Mouse (Mus musculus) CH12F3 (cell line): Measurements from ENCODE around the gene Sf3a3.

Source experiments
- in situ Hi-C: fragments of 300-500 bp; cut with MboI; formaldehyde crosslinking; loops from 2 replicates; pipeline ENCODE4 v1.14.3; 2020; ENCODE audit warnings: low sequenced_read_pairs

The Sf3a3 gene

DNA sequence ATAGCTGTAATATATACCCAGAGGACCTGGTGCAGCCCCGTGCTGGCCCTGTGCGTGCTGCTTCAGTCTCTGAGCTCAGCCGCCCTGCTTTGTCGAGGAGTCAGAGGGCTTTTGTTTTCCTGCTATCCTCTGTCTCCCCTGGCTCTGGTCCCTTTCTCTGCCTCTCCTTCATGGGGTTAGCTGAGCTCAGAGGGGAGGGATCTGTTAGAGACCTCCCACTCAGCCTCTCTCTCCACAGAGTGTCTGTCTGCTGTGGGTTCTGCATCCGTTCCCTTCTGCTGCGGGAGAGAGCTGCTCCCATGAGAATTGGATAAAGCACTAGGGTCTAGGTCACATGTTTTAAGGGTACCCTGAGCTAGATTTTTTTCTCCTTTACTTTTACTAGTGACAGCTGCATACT is 11.5 kb downstream of the Sf3a3 start:
- in situ Hi-C loops, result no loop called here

GRCm38 (mm10) chr4:124736952-124737351 is 22.4 kb downstream of the Sf3a3 start:
- in situ Hi-C loops, result no loop called here

DNA sequence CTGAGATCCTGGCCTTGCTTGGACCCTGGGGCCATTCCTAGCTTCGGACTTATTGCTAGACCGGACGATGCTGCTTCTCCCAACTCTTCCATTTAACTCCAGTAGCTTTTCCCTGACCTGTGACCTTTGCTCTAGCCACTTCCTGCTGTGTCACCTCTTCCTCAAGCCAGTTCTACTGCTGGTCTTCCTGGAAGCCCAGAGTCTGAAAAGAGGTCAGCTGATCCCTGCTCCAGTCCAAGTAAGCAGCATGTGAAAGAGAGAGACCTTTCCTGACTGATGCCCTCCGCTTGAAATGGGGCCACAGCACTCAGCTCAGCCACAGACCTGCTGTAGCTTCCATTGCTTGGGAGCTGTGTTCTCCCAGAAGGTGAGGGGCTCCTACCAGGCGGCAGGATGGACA is 22.9 kb downstream of the Sf3a3 start:
- in situ Hi-C loops, result no loop called here

- in situ Hi-C loops, result no loop called here
These were observed 23.4 kb downstream of the Sf3a3 start for GRCm38 (mm10) chr4:124738013-124738412.

- in situ Hi-C loops, result no loop called here
These were observed 24.2 kb downstream of the Sf3a3 start for GRCm38 (mm10) chr4:124738783-124739182.

DNA sequence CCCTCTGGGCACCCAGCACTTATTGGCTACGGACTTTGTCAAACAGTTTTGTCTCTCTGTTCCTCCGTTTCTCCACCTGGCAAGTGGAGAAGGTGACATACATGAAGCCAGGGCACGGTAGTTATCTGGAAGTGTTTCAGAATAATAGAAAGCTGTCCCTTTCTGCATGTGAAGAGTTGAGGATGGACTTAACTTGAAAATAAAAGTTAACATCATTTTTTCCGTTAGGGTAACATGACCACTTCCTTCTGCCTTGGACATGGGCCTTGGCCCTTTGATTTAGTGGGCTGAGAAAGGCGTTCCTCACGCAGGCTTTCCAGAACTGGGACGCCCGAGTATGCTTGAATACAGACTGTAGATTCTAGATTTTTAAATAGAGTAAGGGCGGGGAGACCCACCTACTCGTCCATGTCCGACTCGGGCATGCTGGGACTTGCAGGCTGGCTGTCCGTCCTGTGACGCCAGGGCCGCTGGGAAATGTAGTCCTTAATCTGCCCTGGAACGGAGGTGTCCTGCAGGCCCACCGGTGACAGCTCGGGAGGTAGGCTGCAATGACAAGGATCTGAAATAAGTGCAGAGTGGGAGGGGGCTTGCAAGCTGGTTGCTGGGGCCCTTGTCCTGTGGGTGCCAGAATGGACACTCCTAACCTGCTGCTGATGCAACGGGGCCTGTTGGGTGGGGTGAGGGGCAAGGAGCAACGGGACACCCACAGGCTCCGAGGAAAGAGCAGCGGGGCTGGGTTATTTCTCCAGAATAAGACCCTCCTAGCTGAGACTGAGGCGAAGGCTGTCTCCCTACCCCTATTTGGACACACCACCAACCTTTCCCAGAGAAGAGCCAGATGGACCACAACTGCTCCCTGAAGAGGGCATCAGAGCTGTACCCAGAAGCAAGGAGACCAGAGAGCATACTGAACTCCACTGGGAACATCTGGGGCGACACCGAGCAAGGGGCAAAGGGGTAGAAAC is 27.1 kb downstream of the Sf3a3 start, which contains the start of gene Inpp5b:
Inpp5b (plus strand) TSS at position 475 of the 968 bp plus-strand sequence.
- in situ Hi-C loops, result no loop called here

- in situ Hi-C loops, result no loop called here
These were observed 28.3 kb downstream of the Sf3a3 start for GRCm38 (mm10) chr4:124742839-124743238.

GRCm38 (mm10) chr4:124746577-124746976 is 32.0 kb downstream of the Sf3a3 start:
- in situ Hi-C loops, result no loop called here

GRCm38 (mm10) chr4:124747851-124748250 is 33.3 kb downstream of the Sf3a3 start:
- in situ Hi-C loops, result no loop called here

DNA sequence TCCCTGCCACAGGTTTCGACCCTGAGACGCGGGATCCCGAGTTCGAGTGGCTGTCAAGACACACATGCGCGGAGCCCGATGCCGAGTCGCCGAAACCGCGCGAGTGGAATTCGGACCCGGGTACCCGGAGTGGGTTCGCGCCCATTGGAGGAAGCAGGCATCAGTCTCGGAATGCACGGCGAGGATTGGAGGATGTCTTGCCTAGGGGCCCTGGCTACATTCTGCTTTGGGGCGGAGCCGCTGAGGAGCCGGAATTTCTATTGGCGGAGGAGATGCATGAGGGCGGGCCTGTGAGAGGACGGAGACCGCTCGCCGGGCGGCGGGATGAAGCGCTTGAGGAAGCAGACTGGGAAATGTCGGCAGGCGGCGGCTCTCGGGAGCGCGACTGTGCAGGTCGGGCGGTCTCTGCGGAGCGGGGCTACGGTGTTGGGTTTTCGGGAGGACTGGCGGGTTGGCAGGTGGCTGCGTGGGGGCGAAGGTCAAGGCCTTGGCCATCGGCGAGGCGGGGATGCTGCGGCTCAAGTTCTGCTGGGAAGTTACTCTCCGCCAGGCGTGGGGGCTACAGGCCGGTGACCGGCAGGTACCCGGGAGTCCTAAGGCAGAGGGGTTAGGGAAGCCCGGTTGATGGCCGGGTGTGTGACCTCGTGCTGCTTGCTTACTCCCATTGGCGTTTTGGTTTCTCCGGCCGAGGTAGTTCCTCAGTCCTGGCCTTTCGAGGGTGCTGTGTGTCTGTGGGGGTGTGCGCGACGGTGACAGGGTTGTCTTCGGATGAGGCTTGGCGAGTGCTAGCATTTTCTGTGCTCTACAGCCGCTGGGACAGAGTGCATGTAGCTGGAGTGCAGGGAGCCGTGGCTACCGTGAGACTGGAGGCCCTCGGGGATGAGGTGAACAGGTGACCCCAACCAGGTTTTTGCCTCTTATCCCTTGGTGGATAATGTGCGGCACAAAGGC is 37.0 kb downstream of the Sf3a3 start:
- in situ Hi-C loops, result no loop called here

- in situ Hi-C loops, result no loop called here
These were observed 38.0 kb downstream of the Sf3a3 start for GRCm38 (mm10) chr4:124752281-124753199.

GRCm38 (mm10) chr4:124755526-124755925 is 41.0 kb downstream of the Sf3a3 start:
- in situ Hi-C loops, result no loop called here

DNA sequence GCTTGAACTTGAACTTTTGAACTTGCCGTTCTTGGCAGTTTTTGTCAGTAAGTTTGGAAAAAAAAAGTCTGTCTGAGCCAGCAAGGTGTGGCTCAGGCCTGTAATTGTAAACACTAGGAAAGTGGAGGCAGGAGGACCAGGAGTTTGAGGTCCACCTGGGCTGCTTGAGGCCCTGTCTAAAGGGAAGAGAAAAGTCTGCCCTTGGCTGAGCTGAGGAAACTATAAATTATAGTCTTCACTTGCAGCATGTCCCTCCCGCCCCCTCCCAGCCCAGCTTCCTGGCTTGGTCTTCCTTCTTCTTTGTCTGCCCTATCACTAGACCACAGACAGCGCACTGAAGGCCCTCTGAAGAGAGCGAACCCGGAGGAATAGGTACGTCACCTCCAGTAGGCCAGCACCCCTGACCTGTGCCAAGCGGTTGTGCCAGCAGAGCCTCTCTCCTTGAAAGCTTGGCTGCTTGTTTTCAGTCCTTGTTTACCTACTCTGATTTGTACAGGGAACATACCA is 44.8 kb downstream of the Sf3a3 start:
- in situ Hi-C loops, result no loop called here

DNA sequence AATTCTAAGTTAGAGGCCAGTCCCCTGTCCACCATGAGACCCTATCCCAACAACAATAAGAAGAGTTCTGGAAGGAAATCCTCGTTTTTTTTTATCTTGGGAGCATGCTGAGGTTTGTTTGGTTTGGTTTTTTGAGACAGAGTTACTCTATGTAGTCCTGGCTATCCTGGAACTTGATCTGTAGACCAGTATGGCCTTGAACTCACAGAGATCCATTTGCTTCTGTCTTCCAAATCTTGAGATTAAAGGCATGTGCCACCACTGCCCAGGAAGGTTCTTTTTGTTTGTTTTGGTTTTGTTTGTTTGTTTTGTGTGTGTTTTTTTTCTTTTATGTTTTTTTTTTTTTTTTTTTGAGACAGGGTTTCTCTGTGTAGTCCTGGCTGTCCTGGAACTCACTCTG is 46.6 kb downstream of the Sf3a3 start:
- in situ Hi-C loops, result no loop called here

GRCm38 (mm10) chr4:124762858-124763452 is 48.4 kb downstream of the Sf3a3 start:
- in situ Hi-C loops, result no loop called here

DNA sequence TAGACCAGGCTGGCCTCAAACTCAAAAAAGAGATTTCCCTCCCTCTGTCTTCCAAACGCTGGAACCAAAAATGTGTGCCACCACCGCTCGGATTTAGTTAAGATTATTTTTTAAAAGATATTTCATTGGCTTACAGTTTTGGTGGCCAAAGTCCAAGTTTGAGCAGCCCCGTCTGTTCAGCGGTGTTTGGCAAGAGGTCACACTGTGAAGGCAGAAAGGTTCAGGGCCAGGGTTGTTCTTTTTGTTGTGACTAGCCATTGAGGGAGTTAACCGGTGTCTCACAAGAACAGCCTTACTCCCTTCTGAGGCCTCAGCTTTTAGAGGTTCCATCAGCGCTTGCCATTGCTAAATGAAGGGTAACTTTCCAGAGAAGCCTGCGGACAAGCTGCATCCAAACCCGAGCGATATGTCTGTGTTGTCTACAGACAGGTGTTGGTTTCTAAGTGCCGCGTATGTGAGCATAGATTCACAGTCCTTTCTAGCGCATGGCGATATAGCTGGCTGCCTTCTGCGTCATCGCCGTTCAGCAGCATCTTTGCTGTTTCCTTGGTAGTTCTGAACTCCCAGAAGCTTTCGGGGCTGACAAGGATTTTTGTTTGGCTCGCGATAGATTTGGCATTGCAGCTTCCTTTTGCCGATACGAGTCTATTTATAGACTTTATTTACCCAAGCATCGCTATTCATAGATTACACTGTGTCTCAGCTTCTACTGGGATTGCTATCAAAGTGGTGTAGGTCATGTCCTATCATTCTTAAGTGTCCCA is 51.4 kb downstream of the Sf3a3 start:
- in situ Hi-C loops, result no loop called here

- in situ Hi-C loops, result no loop called here
These were observed 52.0 kb downstream of the Sf3a3 start for GRCm38 (mm10) chr4:124766566-124766940.

DNA sequence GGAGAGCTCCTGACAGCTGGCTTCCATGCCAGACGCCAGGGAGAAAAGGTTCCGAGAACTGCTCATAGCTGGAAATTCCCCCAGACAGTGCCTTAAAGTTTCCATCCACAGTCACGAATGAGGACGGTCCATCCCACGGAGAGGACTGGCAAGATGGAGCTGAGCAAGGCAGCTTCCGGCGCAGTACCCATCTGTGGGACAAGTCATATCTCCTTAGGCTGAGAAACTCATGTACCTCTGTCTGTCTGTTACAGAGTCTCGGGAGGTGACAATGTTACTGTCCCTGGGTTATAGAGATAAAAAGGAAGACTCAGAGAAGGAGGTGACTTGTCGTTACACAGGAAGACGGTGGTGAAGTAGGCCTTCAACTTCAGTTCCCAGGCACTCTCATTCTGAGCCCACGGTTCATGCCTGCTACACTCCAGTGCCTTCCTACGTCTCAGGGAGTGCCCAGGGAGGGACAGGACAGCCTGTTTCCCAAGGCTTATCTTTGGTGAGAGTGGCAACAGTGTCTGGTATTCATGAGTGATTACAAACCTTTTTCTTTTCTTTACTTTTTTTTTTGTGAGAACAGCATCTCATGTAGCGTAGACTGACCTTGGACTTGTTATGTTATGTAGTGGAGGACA is 54.5 kb downstream of the Sf3a3 start:
- in situ Hi-C loops, result no loop called here

DNA sequence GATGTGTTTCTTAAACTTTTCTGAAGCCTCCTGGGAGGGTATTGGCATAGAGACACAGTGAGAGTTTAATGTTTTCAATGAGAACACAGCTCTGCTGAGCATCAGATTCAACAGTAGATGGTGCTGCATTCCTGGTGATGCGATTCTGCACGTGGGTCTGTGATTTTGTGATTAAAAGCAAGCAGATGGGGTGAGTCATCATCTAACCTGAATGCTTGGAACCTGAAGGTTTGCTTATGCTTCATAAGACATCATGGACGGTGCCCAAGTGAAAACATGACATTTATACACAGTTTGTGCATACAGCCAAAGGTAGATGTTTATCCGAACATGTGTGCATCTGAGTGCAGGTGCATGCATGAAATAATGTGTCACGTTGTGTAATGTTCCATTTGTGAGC is 56.0 kb downstream of the Sf3a3 start:
- in situ Hi-C loops, result no loop called here
